Mouse (Mus musculus) thymus, adult 2 months (tissue): ENCODE results near the gene Lrrc23. TPM values are rescaled to one million over a fixed set of nuclear protein-coding genes. Genes with fewer than 3 reads are reported as not detected.
A peak's percentile ranks its signal among the peaks of the same experiment; 100 is the strongest.

Source experiments
- DNase-seq: peaks from one replicate; pipeline ENCODE4 v3.0.0; 2021
- H3K27ac ChIP-seq: fragments of 200-500 bp; 2 replicates; pipeline ENCODE4 v1.5.1; 2012; ENCODE audit warnings: low read length, control low read depth; ENCODE audit not compliant: control insufficient read depth, insufficient read depth
- H3K27me3 ChIP-seq: fragments of 200-500 bp; 2 replicates; pipeline ENCODE4 v1.6.1; 2012; ENCODE audit warnings: mild to moderate bottlenecking, low read length, moderate library complexity, mixed read lengths; ENCODE audit not compliant: control insufficient read depth, insufficient read depth
- H3K36me3 ChIP-seq: fragments of 200-500 bp; 2 replicates; pipeline ENCODE4 v1.6.1; 2012; ENCODE audit warnings: mild to moderate bottlenecking, low read length, moderate library complexity; ENCODE audit not compliant: control insufficient read depth, insufficient read depth
- H3K4me1 ChIP-seq: fragments of 200-500 bp; replicated peaks from 2 replicates; pipeline ENCODE4 v1.6.1; 2012; ENCODE audit warnings: low read length; ENCODE audit not compliant: control insufficient read depth, insufficient read depth
- H3K4me3 ChIP-seq: fragments of 200-500 bp; 2 replicates; pipeline ENCODE4 v1.5.1; 2012; ENCODE audit warnings: mild to moderate bottlenecking, low read length, control low read depth, moderate library complexity; ENCODE audit not compliant: control insufficient read depth, insufficient read depth
- CTCF ChIP-seq: fragments of 200-500 bp; IDR thresholded peaks from 2 replicates; pipeline ENCODE4 v1.5.1; 2012; ENCODE audit warnings: mild to moderate bottlenecking, control low read depth, low read length, moderate library complexity, borderline replicate concordance; ENCODE audit not compliant: control insufficient read depth, poor library complexity, insufficient read depth; ENCODE audit errors: extremely low read depth
- POLR2A ChIP-seq: fragments of 200-500 bp; IDR thresholded peaks from 2 replicates; pipeline ENCODE4 v1.6.1; 2012; ENCODE audit warnings: mild to moderate bottlenecking, low read length, control low read depth, moderate library complexity; ENCODE audit not compliant: control insufficient read depth, poor library complexity, insufficient read depth; ENCODE audit errors: extremely low read depth
- WGBS: fragments of 180-500 bp; shearing (Covaris S2); methylation state at CpG from one replicate; pipeline ENCODE4 v1.1.7; 2018; 5-methylcytosine and 5-hydroxymethylcytosine counted together
- polyA plus RNA-seq: library from polyadenylated mRNA; depleted of rRNA; stranded (reverse); fragments of >200 nt; gene quantifications from 2 replicates; pipeline ENCODE4 v1.2.3, GENCODE M21; 2012

The Lrrc23 gene
- polyA plus RNA-seq, 1 experiment, result 5.5 TPM

GRCm38 (mm10) chr6:124740888-124741761 is 38.4 kb downstream of the Lrrc23 start, which contains the start of gene Grcc10:
Grcc10 (minus strand) TSS chr6:124741374.
- no peaks in the 10 kb centered on the region for H3K27me3 ChIP-seq
- peaks cover 37% of the 10 kb centered on the region for H3K4me1 ChIP-seq
- H3K4me3 ChIP-seq, result peak within 1 kb of the TSS; percentile 79
- TF ChIP-seq CTCF (no peak), POLR2A (peak; percentile 95)
- peak within 1 kb of the TSS; percentile 93 for H3K27ac ChIP-seq
- no peaks in the 10 kb centered on the region for H3K36me3 ChIP-seq
- under 1% methylated on average over 41 of the region's 41 CpGs for WGBS
- peak; percentile 91 for DNase-seq

GRCm38 (mm10) chr6:124740211-124740887 is 39.2 kb downstream of the Lrrc23 start:
- peak; percentile 68 for DNase-seq
- peak overlapping the region; percentile 93 for H3K27ac ChIP-seq
- TF ChIP-seq POLR2A, result no peak
- TF ChIP-seq CTCF, result peak; percentile 71; the same call in 1 of the 2 replicates
- H3K4me1 ChIP-seq, result peaks cover 35% of the 10 kb centered on the region
- WGBS, result 0% methylated on average over 29 of the region's 29 CpGs
- no peaks in the 10 kb centered on the region for H3K27me3 ChIP-seq
- H3K4me3 ChIP-seq, result peak overlapping the region; percentile 79
- no peaks in the 10 kb centered on the region for H3K36me3 ChIP-seq

DNA sequence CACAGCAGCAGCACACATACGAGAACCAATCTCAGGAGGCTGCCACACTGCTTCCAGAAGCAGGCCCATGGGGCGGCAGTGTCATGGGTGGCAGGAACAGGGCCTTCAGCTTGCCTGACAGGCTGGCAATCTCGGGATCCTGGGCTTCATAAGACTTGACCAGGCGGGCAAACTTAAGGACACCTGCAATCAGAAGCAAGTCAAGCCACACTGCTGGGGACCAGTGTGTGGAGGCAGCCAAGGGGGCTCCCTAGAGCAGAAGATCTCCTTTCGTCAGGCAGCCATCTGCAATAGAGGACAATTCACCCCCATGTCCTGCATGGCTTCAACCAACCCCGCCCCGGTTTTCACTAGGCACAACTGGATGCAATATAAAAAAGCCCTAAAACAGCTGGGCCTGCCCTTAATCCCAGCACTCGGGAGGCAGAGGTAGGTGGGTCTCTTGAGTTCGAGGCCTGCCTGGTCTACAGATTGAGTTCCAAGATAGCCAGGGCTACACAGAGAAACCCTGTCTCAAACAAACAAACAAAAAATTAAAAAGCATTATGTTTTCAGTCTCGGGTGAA is 40.2 kb downstream of the Lrrc23 start:
- no peak for DNase-seq
- WGBS, result 84% methylated on average over 10 of the region's 10 CpGs
- TF ChIP-seq POLR2A, result no peak
- no peak for TF ChIP-seq CTCF
- no peaks in the 10 kb centered on the region for H3K36me3 ChIP-seq
- H3K27ac ChIP-seq, result peak overlapping the region; percentile 38
- H3K4me3 ChIP-seq, result no peak overlapping the region
- H3K4me1 ChIP-seq, result peaks cover 29% of the 10 kb centered on the region
- H3K27me3 ChIP-seq, result no peaks in the 10 kb centered on the region

DNA sequence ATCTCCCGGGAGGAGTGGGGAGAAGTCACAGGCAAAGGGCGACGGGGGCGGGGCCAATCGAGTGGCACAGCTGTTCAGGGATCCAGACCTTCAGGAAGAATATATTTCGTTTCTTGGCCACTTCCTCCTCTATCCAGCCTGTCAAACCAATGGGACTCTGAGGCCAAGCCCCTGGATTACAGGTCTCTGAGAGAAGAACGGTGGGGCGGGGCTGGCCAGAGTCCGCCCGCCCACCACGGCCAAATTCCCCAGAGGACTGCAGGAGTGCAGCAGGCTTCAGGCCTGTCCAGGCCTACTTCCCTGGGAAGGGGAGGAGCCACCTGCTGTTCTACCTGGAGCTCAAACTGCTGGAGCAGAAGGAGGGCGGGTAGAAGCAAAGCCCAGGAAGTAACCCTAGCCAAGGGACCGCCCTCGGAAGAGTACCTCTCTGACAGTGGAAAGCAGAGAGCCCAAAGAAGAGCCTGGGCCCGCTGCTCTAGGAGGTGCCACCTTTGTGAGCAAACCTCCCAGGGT is 41.0 kb downstream of the Lrrc23 start, which contains the start of gene Ptpn6:
Gene Ptpn6 (minus strand): TSS at position 204 of the 513 bp plus-strand sequence.
- no peaks in the 10 kb centered on the region for H3K36me3 ChIP-seq
- H3K27me3 ChIP-seq, result no peaks in the 10 kb centered on the region
- 11% methylated on average over 15 of the region's 15 CpGs for WGBS
- TF ChIP-seq POLR2A (no peak), CTCF (no peak)
- H3K4me3 ChIP-seq, result peak within 1 kb of the TSS; percentile 39
- H3K4me1 ChIP-seq, result peaks cover 31% of the 10 kb centered on the region
- H3K27ac ChIP-seq, result peak within 1 kb of the TSS; percentile 38
- no peak for DNase-seq

- H3K4me1 ChIP-seq, result peaks cover 38% of the 10 kb centered on the region
- TF ChIP-seq CTCF (no peak), POLR2A (no peak)
- no peaks in the 10 kb centered on the region for H3K27me3 ChIP-seq
- no peak overlapping the region for H3K27ac ChIP-seq
- WGBS, result 94% methylated on average over 11 of the region's 11 CpGs
- H3K4me3 ChIP-seq, result no peak overlapping the region
- H3K36me3 ChIP-seq, result no peaks in the 10 kb centered on the region
- DNase-seq, result no peak
These were observed 42.5 kb downstream of the Lrrc23 start for GRCm38 (mm10) chr6:124737040-124737439.

- Histone ChIP-seq H3K36me3 (no peaks in the 10 kb centered on the region), H3K27me3 (no peaks in the 10 kb centered on the region), H3K4me1 (peaks cover 50% of the 10 kb centered on the region), H3K4me3 (no peak overlapping the region), H3K27ac (no peak overlapping the region)
- no peak for DNase-seq
- TF ChIP-seq CTCF, result no peak
- 91% methylated on average over 3 of the region's 3 CpGs for WGBS
These were observed 45.1 kb downstream of the Lrrc23 start for GRCm38 (mm10) chr6:124734417-124734816.
